ENCODE assay signal across 21 mouse cellular contexts in the genomic region with DNA sequence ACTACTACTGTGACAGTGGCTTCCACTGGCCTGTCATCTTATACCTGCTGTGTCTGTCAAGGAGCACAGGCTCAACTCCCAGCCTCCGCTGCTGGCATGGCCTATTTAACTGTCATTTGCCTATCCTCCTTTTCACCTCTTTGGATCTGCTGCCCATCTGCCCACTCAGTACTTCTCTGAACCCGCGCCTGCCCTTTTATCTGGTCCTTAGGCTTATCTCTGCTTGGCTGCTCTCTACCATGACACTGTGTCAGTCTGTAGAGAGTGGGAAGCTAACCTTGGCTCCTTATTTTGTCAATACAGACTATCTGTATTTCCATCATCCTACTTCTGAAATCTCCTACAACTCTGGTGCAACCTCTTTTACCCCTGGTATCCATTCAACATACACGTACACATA.
"Had no signal": no experiment of that assay in that cellular context is flagged by ENCODE, and none has a peak within 500 bp of the region (broad histone marks: within the 10 kb centered on the region; RNA-seq: fewer than 3 reads in every experiment).

No protein-coding gene starts in this region.

- ATAC-seq: intestine, postnatal 0 days; midbrain, embryonic 13.5 days; midbrain, embryonic 16.5 days had no signal

- H3K4me3 ChIP-seq: layer of hippocampus, adult 2 months; lung, embryonic 15.5 days; midbrain, embryonic 10.5 days; midbrain, embryonic 13.5 days; myocyte; neural tube, embryonic 13.5 days had no signal

- H3K27me3 ChIP-seq: lung, embryonic 15.5 days; midbrain, embryonic 13.5 days; neural tube, embryonic 13.5 days had no signal

- H3K4me2 ChIP-seq: lung, embryonic 15.5 days; midbrain, embryonic 13.5 days; neural tube, embryonic 13.5 days had no signal

- H3K9me3 ChIP-seq: lung, embryonic 15.5 days; midbrain, embryonic 10.5 days; midbrain, embryonic 13.5 days; neural tube, embryonic 13.5 days had no signal

- DNase-seq: kidney, adult 2 months; kidney, postnatal 25 days; layer of hippocampus, adult 9-11 months; lung, adult 18-20 months; lung, postnatal 10 days; lung, postnatal 4 days; retina, postnatal 1 day; right cerebral cortex, postnatal 25 days; spleen, adult 18-20 months; thymus, adult 18-20 months; thymus, postnatal 14 days; thymus, postnatal 4 days had no signal

- H3K9ac ChIP-seq: lung, embryonic 15.5 days; midbrain, embryonic 13.5 days; neural tube, embryonic 13.5 days had no signal

- H3K27ac ChIP-seq: kidney, postnatal 0 days; layer of hippocampus, adult 2 months; lung, embryonic 15.5 days; midbrain, embryonic 10.5 days; midbrain, embryonic 13.5 days; neural tube, embryonic 13.5 days had no signal

- H3K36me3 ChIP-seq: lung, embryonic 15.5 days; midbrain, embryonic 10.5 days; midbrain, embryonic 13.5 days; neural tube, embryonic 13.5 days had no signal

- H3K4me1 ChIP-seq: lung, embryonic 15.5 days; midbrain, embryonic 13.5 days; neural tube, embryonic 13.5 days had no signal
